Mouse (Mus musculus): ENCODE measurements around the gene Ppp2r5b. TPM values are rescaled to one million over a fixed set of nuclear protein-coding genes. Genes with fewer than 3 reads are reported as not detected.

Gene Ppp2r5b
- total RNA-seq, 4 experiments from 2014 or later = 32.9 to 35.9 (median 34.4) TPM

- no peak for DNase-seq (ENCODE audit: low spot score)
Observed at GRCm38 (mm10) chr19:6269798-6270475, 34.3 kb upstream of the Ppp2r5b start.

GRCm38 (mm10) chr19:6268670-6269132 is 33.0 kb upstream of the Ppp2r5b start:
- DNase-seq (ENCODE audit: low spot score) = no peak

- DNase-seq (ENCODE audit: low spot score) = peak; percentile 90
Observed at GRCm38 (mm10) chr19:6268170-6268528, 32.5 kb upstream of the Ppp2r5b start.

- DNase-seq (ENCODE audit: low spot score) = peak; percentile 74
Observed at GRCm38 (mm10) chr19:6267306-6268169, 31.9 kb upstream of the Ppp2r5b start.

- DNase-seq (ENCODE audit: low spot score) = no peak
Observed at GRCm38 (mm10) chr19:6265727-6266182, 30.1 kb upstream of the Ppp2r5b start.

- DNase-seq (ENCODE audit: low spot score) = no peak
Observed at GRCm38 (mm10) chr19:6264945-6265344, 29.3 kb upstream of the Ppp2r5b start.

GRCm38 (mm10) chr19:6264200-6264599 is 28.5 kb upstream of the Ppp2r5b start:
- DNase-seq (ENCODE audit: low spot score) = no peak

- DNase-seq (ENCODE audit: low spot score) = no peak
Observed at GRCm38 (mm10) chr19:6262839-6263433, 27.3 kb upstream of the Ppp2r5b start.

- peak; percentile 72 for DNase-seq (ENCODE audit: low spot score)
Observed at GRCm38 (mm10) chr19:6262222-6262621, 26.6 kb upstream of the Ppp2r5b start.

GRCm38 (mm10) chr19:6261379-6261778 is 25.7 kb upstream of the Ppp2r5b start:
- DNase-seq (ENCODE audit: low spot score) = no peak

GRCm38 (mm10) chr19:6260946-6261345 is 25.3 kb upstream of the Ppp2r5b start:
- no peak for DNase-seq (ENCODE audit: low spot score)

GRCm38 (mm10) chr19:6260428-6260827 is 24.8 kb upstream of the Ppp2r5b start:
- no peak for DNase-seq (ENCODE audit: low spot score)

GRCm38 (mm10) chr19:6253021-6253420 is 17.3 kb upstream of the Ppp2r5b start:
- DNase-seq (ENCODE audit: low spot score) = no peak

- DNase-seq (ENCODE audit: low spot score) = no peak
Observed at GRCm38 (mm10) chr19:6247526-6248300, 12.0 kb upstream of the Ppp2r5b start.

GRCm38 (mm10) chr19:6245806-6246205 is 10.1 kb upstream of the Ppp2r5b start:
- DNase-seq (ENCODE audit: low spot score) = no peak

- no peak for DNase-seq (ENCODE audit: low spot score)
Observed at GRCm38 (mm10) chr19:6243226-6243625, 7.6 kb upstream of the Ppp2r5b start.

- no peak for DNase-seq (ENCODE audit: low spot score)
Observed at GRCm38 (mm10) chr19:6242281-6242680, 6.6 kb upstream of the Ppp2r5b start.

- DNase-seq (ENCODE audit: low spot score) = peak; percentile 99
Observed at GRCm38 (mm10) chr19:6241274-6242107, 5.8 kb upstream of the Ppp2r5b start, which contains the start of gene Atg2a. TSS of gene Atg2a (plus strand) at chr19:6241668.

- DNase-seq (ENCODE audit: low spot score) = no peak
Observed at GRCm38 (mm10) chr19:6240725-6241124, 5.1 kb upstream of the Ppp2r5b start.

GRCm38 (mm10) chr19:6240136-6240535 is 4.5 kb upstream of the Ppp2r5b start:
- DNase-seq (ENCODE audit: low spot score) = no peak

GRCm38 (mm10) chr19:6238740-6239139 is 3.1 kb upstream of the Ppp2r5b start:
- no peak for DNase-seq (ENCODE audit: low spot score)

Data from heart, adult 8-10 months (tissue).